Mouse (Mus musculus): ENCODE results near the gene Adgrg6.

DNA sequence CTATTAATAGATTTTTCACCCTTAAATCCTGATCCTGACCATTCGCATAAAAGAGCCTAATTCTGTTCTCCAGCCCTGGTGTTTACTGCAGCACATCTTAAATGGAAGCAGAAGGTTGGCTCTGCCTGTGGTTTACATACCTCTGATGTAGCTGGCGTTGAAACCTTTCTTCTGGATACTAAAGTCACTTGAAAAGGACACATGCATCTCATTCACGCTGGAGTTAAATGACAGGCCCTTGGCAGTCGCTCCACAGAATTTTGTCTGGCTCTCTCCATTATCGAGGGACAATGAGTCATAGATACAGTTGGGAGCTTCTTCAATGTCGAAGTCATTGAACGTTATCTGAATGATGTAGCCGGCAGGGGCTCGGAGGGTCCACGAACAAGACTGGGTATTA is 76.8 kb downstream of the Adgrg6 start:
- TF ChIP-seq POLR2A (IDR thresholded peaks at IDR 0.05; ENCODE audit: borderline replicate concordance, extremely low read depth, insufficient read depth, insufficient read length, poor library complexity, severe bottlenecking) (no peak), CTCF (IDR thresholded peaks at IDR 0.05; ENCODE audit: borderline replicate concordance, extremely low read depth, insufficient read depth, insufficient read length) (no peak)

Measured in brain, embryonic 14.5 days (tissue).